Mouse (Mus musculus): Measurements from ENCODE around the gene Xpnpep1.

Xpnpep1 gene

DNA sequence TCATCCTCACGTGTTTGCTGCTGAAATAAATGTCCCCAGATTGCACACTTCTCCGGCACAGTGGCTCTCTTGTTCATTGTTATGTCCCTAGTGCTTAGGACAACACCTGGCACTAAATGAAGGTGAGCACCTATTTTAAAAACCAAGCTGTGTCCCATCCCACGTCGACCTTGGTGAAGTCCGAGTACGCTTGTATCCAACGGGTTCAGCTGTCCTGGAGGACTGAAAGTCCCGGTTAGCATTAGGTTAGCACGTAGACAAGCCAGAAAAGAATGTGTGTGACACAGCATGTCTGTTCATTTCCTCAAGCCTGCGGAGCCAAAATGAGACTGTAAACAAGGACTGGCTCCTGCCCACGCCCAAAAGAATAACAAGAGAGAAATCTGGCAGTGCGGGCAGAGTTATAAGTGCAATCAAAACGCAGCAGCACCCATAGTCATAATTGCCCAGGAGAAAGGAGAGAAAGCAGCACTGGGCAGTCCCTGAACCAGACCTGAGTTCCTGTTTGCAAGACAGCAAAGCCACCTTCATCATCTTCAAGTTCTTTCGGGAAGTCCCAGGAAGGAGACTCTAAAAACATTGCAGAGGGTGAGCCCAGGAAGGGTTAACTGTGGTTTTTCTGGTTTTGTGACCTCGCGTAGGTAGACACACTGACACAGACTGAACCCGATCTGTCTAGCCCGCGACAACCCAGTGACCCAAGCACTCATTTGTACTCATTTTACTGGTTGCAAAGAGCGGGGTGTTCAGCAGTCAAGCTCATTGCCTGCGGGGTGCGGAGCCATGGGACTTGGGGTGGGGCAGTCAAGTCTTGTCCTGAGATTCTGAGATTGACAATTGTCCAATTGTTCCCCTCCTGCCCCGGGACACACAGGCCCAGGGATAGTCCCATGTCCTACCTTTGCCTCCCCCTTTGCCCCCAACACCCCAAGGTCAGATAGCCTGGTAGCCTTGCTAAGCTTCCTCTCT, at the start of gene Xpnpep1:
Xpnpep1 (minus strand) TSS at position 51 of the 969 bp plus-strand sequence.
- no peak for DNase-seq (ENCODE audit: low read depth, low spot score)

DNA sequence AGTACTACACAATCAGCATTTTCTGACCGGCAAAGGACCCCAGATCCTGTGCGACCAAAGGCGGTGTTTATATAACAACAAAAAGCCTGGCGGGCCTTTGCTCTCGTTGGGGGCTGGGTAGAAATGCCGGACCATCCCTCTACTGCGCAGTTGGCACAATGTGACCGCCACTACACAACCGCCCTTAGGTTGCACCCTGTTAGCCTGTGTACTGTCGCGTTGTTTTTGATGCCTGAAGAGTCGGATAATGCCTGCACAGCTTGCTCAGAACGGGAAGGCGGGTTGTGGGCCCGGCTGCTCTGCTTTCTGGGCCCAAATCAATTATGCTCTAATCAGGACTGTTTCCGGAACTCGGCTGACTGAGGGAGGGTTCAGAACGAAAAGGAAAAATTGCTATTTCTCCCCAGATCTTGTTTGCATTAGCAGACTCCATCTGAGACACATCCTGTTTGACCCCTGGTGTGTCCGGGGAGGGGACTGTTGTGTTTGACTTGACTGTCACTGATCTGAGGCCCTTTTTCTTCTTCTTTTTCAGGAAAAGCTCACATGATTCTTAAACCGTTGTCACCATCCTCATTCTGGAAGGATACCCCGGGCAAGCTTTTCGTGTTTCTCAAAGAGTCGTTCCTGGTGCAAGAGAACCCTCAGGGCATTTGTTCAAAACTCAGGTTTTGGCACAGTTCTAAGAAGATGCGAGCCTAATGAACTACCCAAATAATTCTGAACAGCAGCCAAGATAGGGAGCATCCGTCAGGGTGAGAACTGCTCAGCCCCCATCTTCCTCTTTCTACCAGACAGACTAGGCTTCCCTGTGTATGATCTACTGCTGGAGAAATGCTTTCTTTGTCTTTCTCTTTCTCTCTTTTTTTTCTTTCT, 47.5 kb upstream of the Xpnpep1 start:
- DNase-seq (ENCODE audit: low read depth, low spot score): no peak

- DNase-seq (ENCODE audit: low read depth, low spot score): no peak
Measured at GRCm38 (mm10) chr19:53086861-53087260, 46.8 kb upstream of the Xpnpep1 start.

DNA sequence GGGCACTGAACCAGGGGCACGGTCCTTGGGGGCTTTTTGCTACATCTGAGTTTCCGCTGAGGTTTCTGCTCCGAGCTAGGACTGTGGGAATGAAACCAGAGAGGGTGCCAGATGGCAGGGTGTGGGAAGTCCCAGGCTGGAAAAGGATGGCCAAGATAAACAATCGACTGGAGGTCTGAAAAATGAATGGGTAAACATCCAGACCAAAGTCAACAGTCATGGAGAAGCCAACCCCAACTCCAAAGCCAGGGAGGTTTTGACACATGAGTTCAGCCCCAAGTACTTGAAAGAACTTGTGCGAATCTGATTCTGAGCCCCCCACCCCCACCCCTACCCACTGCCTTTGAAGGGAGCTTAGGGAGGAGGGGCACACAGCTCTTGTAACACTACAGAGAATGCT, 44.7 kb upstream of the Xpnpep1 start:
- no peak for DNase-seq (ENCODE audit: low read depth, low spot score)

DNA sequence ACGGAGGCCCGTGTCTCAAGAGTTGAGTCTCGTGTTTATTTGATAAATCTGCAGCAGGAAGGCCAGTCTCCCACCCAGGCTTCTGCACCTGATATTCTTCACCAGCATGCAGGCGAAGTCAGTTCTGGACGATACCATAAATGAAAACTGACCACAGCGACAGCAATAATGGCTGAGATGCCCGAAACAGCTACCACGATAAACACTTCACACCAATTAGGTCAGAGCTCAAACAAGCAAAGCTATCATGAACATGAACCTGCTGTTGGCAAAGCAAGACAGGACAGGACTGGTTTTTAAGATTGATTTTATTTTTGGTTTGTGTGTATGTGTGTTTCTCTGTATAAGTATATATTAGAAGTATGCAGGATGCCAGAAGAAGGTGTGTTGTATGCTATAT, 42.8 kb upstream of the Xpnpep1 start:
- no peak for DNase-seq (ENCODE audit: low read depth, low spot score)

DNA sequence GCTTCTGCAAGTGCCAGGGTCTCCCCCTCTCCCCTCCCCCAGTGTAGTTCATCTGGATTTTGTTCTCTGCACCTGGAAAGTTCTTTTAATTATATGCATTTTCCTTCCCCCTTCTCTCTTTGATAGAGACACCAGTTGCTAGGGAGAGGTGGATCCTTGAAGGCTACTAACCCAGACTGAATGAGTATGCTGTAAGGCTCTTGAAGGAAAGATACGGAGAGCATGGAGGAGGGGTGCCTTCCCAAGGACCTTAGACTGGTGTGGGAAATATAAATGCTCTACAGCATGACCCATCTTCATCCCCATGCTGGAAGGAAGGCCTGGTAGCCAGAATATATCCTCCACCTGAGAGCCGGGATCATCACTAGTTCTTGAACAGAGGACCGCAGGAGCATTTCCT, 41.3 kb upstream of the Xpnpep1 start:
- no peak for DNase-seq (ENCODE audit: low read depth, low spot score)

GRCm38 (mm10) chr19:53080921-53081320, 40.9 kb upstream of the Xpnpep1 start:
- DNase-seq (ENCODE audit: low read depth, low spot score): no peak

- DNase-seq (ENCODE audit: low read depth, low spot score): no peak
Measured at GRCm38 (mm10) chr19:53080487-53080886, 40.5 kb upstream of the Xpnpep1 start.

GRCm38 (mm10) chr19:53080026-53080425, 40.0 kb upstream of the Xpnpep1 start:
- no peak for DNase-seq (ENCODE audit: low read depth, low spot score)

DNA sequence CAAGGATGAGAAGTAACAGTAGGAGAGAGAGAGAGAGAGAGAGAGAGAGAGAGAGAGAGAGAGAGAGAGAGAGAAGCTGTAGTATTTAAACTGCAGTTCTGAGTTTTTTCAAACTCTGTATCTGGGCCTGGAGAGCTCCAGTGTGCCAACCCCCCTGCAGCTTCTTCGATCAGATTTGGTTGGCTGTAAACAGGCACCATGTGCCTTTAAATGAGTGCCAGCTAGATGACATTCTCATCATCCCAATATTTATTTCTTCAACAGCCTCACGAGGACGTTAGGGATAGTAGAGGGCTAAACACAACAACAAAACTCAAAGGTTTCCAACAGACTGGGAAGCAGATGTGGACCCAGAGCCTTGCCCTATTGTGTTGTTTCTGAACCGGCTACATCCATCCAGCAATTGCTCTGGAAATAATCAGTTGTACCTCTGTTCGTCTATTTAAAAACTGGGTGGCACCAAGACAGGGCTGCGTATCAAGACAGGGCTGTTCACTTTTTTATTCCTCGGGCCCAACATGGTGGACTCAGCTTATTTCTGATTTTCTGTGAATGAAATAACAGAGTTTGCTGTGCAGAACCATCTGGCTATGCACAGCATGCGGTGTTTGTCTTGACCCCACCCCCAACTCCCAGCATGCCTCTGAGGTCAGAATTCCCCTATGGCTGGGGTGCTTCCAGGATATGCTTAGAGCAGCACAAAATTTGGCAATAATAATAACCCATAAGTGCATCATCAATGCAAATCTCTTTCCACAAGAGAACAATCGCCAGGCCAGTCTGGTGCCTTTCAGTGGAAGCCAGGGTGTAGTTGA, 38.5 kb upstream of the Xpnpep1 start:
- DNase-seq (ENCODE audit: low read depth, low spot score): no peak

DNA sequence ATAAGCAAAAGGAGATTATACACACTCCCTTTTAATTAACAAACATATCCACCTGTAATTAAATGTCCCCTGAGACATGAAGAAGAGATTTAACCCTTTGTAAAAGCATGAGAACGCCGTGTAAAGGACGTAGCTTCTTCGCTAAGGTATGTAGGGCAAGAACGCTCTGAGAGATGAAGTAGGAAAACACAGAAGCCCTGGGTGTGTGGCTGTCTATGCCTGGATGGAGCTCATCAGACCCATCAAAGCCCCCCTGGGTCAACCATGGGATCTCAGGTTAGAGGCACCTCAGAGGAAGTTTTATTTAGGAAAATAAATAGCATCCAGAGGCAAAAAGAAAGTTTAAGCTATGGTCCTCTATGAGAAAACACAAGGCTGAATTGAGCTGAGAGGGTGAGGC, 37.3 kb upstream of the Xpnpep1 start:
- DNase-seq (ENCODE audit: low read depth, low spot score): no peak

DNA sequence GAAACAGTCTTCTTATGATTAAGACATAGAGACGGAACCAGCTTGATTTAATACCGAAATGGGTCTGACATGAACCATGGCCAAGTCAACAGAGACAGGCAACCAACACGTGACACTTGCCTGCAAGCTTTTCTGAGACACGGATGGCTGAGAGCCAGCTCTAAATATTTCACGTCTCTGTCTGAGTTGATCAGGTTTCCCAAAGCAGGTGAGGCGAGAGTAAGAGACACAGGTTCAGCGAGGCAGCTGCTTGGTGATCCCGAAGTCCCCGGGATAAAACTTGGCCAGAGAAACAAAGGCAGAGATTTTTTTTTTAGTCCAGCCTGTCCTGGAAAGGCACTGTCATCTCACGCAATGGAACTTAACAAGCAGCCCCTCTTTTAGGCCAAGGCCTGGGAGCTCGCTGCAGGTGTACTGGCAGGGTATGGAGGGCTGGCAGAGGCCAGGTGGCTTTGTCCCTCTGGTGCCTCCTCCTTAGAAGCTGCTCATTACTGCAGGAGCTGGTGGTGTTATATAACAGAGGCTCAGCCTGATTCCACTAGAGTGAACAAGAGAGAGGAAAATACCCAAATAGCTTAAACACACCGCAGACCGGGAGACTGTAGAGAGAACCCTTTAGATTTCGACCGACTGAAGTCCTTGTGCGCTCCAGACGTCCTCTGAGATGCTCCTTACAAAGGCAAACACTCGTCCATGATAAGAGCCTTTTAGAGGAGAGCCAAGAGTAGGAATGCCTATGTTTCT, 36.4 kb upstream of the Xpnpep1 start:
- DNase-seq (ENCODE audit: low read depth, low spot score): no peak

DNA sequence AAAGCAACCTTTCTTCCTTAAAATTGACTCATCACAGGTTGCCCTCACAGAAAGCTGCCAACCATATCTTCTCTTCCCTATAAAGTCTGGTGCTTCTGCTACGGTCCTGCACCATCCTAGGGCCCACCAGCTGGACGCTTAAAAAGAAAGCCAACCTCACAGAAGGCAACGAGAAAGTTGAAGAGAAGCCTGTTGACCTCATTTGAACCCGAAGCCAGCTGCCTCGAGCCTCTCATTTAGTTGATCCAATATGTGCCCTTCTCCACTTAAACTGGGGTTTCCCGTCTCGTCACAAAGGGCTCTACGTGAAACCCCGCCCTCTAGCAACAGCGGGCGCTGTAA, 35.9 kb upstream of the Xpnpep1 start:
- DNase-seq (ENCODE audit: low read depth, low spot score): no peak

GRCm38 (mm10) chr19:53074899-53075722, 35.1 kb upstream of the Xpnpep1 start:
- DNase-seq (ENCODE audit: low read depth, low spot score): no peak

- DNase-seq (ENCODE audit: low read depth, low spot score): no peak
Measured at GRCm38 (mm10) chr19:53073521-53073920, 33.5 kb upstream of the Xpnpep1 start.

DNA sequence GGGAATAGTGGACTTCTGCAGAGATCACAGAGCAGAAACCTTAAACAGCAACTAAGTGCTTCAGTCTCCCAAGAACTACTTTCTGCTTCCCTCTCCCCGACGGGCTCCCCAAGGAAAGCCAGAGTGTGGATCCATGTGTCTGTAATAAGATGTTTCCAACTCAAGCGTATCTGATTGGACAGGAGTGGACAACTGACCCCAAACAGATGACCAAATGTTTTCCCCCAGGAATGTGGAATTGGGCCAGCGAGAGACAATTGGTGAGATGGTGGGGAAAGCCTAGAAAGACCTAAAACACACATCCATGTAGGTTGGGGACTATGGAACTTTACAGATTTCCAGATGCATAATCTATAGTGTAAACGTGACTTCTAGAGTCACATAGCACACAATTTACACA, 32.4 kb upstream of the Xpnpep1 start:
- DNase-seq (ENCODE audit: low read depth, low spot score): no peak

GRCm38 (mm10) chr19:53071651-53072050, 31.6 kb upstream of the Xpnpep1 start:
- no peak for DNase-seq (ENCODE audit: low read depth, low spot score)

DNA sequence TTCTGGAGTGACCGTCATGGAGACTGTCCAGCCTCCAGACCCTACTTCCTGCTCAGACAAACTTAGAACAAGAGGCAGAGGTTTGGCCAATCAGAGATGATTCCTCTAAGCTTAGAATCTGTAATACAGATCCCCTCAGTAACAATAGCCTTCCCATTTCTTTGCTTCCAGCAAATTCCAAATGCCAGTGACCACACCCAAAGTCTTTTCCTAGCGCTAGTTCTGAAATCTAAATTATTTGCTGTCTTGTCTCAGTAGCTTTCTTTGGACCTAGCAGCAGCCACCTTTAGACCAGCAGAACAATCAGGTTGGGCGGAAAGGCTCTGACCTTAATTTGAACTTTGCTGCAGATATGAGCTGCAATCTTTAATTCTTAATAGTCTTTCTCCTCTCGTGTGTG, 30.9 kb upstream of the Xpnpep1 start:
- DNase-seq (ENCODE audit: low read depth, low spot score): no peak

DNA sequence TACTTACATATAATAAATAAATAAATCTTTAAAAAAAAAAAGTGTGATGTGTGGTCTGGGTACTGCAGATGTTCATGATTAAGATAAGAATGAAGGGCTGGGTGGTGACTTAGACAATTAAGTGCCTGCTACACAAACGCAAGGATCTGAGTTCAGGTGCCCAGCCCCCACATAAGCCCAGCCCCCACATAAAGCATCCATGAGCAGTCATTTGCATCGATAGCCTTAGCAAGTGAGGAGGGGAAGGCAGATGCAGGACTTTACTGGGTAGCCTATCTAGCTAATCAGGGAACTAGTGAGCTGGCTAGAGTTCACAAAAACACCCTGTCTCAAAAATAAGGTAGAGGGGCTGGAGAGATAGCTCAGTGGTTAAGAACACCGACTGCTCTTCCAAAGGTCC, 29.4 kb upstream of the Xpnpep1 start:
- no peak for DNase-seq (ENCODE audit: low read depth, low spot score)

DNA sequence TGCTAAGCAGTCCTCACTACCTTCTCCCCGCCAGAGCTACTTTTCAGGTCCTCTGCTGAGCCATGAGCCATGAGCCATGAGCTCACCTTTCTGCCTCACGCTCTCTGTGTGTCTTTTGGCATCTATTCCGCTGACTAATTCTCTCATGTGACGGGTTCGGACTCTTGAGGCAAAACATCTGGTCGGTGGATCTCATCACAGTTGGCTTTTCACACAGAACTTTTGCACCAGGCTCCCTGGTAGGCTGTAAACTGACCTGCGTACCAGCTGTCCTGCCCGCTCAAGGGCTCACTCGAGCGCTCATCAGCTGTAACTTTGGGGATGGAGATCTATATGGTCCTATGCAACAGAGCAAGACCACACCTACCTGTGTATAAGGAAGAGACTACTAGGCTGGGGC, 26.9 kb upstream of the Xpnpep1 start:
- no peak for DNase-seq (ENCODE audit: low read depth, low spot score)

Measured in brain, embryonic 18.5 days (tissue).